Mouse (Mus musculus) kidney, adult 2 months (tissue): ENCODE data around the gene Ctsc.

Source experiments
- CTCF ChIP-seq: fragments of 200-500 bp; conservative IDR thresholded peaks from 2 replicates; pipeline ENCODE4 v1.5.1; 2011; ENCODE audit warnings: low read depth, mild to moderate bottlenecking, control low read depth, low read length, moderate library complexity, mixed read lengths; ENCODE audit not compliant: insufficient read depth, insufficient read length
- POLR2A ChIP-seq: fragments of 200-500 bp; IDR thresholded peaks from one replicate; pipeline ENCODE4 v1.6.1; 2011; ENCODE audit warnings: low read depth, low read length, control low read depth

- TF ChIP-seq POLR2A, result no peak
- no peak for TF ChIP-seq CTCF
These were observed 48.8 kb upstream of the Ctsc start for GRCm38 (mm10) chr7:88229051-88229450.
